Mouse (Mus musculus): ENCODE measurements at regions not wholly inside any gene's neighbourhood (a gene's known extent, or its start where the extent isn't known, plus 50 kb on each side); places are given as distances from the start of the nearest gene placed in this dataset.

GRCm38 (mm10) chr7:136584361-136584760 is 310.1 kb upstream of the Mgmt start:
- TF ChIP-seq CTCF (IDR thresholded peaks at IDR 0.05; ENCODE audit: low read depth, low read length), result no peak
- no peak for TF ChIP-seq POLR2A (IDR thresholded peaks at IDR 0.05; ENCODE audit: extremely low read depth, insufficient read depth, low read length)
